Mouse (Mus musculus): ENCODE data around the gene Myl6b.

The Myl6b gene

GRCm38 (mm10) chr10:128524111-128524731, 25.7 kb upstream of the Myl6b start:
- Histone ChIP-seq H3K4me3 (replicated peaks; ENCODE audit: low read length) (peak overlapping the region; percentile 98), H3K9me3 (ENCODE audit: low read length) (no peaks in the 10 kb centered on the region), H3K27me3 (ENCODE audit: insufficient read depth, low read length) (peaks cover 10% of the 10 kb centered on the region; the same call in 1 of the 2 replicates), H3K4me1 (replicated peaks; ENCODE audit: low read depth, low read length) (peaks cover 34% of the 10 kb centered on the region), H3K36me3 (ENCODE audit: insufficient read depth, low read length) (peaks cover 41% of the 10 kb centered on the region)
- TF ChIP-seq CTCF (conservative IDR thresholded peaks at IDR 0.05; ENCODE audit: low read length) (no peak), NANOG (IDR thresholded peaks at IDR 0.05; ENCODE audit: borderline replicate concordance, low read length) (no peak), POU5F1 (IDR thresholded peaks at IDR 0.05; ENCODE audit: borderline replicate concordance, low read length) (no peak)

- TF ChIP-seq POU5F1 (IDR thresholded peaks at IDR 0.05; ENCODE audit: borderline replicate concordance, low read length) = no peak
- H3K4me1 ChIP-seq (replicated peaks; ENCODE audit: low read depth, low read length) = peaks cover 47% of the 10 kb centered on the region
- no peaks in the 10 kb centered on the region for H3K9me3 ChIP-seq (ENCODE audit: low read length)
- H3K4me3 ChIP-seq (replicated peaks; ENCODE audit: low read length) = no peak overlapping the region
- peaks cover 7% of the 10 kb centered on the region; the same call in 1 of the 2 replicates for H3K27me3 ChIP-seq (ENCODE audit: insufficient read depth, low read length)
- peaks cover 59% of the 10 kb centered on the region for H3K36me3 ChIP-seq (ENCODE audit: insufficient read depth, low read length)
Measured at GRCm38 (mm10) chr10:128522351-128522750, 23.9 kb upstream of the Myl6b start.

GRCm38 (mm10) chr10:128520591-128520990, 22.1 kb upstream of the Myl6b start:
- H3K9me3 ChIP-seq (ENCODE audit: low read length) = no peaks in the 10 kb centered on the region
- TF ChIP-seq POU5F1 (IDR thresholded peaks at IDR 0.05; ENCODE audit: borderline replicate concordance, low read length) = no peak
- no peak for TF ChIP-seq NANOG (IDR thresholded peaks at IDR 0.05; ENCODE audit: borderline replicate concordance, low read length)
- TF ChIP-seq CTCF (conservative IDR thresholded peaks at IDR 0.05; ENCODE audit: low read length) = no peak
- peaks cover 4% of the 10 kb centered on the region; the same call in 1 of the 2 replicates for H3K27me3 ChIP-seq (ENCODE audit: insufficient read depth, low read length)
- H3K4me3 ChIP-seq (replicated peaks; ENCODE audit: low read length) = no peak overlapping the region
- H3K4me1 ChIP-seq (replicated peaks; ENCODE audit: low read depth, low read length) = peaks cover 59% of the 10 kb centered on the region
- H3K36me3 ChIP-seq (ENCODE audit: insufficient read depth, low read length) = peaks cover 76% of the 10 kb centered on the region

GRCm38 (mm10) chr10:128518833-128519232, 20.3 kb upstream of the Myl6b start:
- Histone ChIP-seq H3K4me1 (replicated peaks; ENCODE audit: low read depth, low read length) (peaks cover 52% of the 10 kb centered on the region), H3K4me3 (replicated peaks; ENCODE audit: low read length) (no peak overlapping the region), H3K27me3 (ENCODE audit: insufficient read depth, low read length) (peaks cover 4% of the 10 kb centered on the region; the same call in 1 of the 2 replicates), H3K9me3 (ENCODE audit: low read length) (no peaks in the 10 kb centered on the region), H3K36me3 (ENCODE audit: insufficient read depth, low read length) (peaks cover 93% of the 10 kb centered on the region)
- TF ChIP-seq CTCF (conservative IDR thresholded peaks at IDR 0.05; ENCODE audit: low read length) = peak; percentile 51
- TF ChIP-seq NANOG (IDR thresholded peaks at IDR 0.05; ENCODE audit: borderline replicate concordance, low read length) = no peak

GRCm38 (mm10) chr10:128516677-128517076, 18.2 kb upstream of the Myl6b start:
- TF ChIP-seq CTCF (conservative IDR thresholded peaks at IDR 0.05; ENCODE audit: low read length) = no peak
- no peak for TF ChIP-seq NANOG (IDR thresholded peaks at IDR 0.05; ENCODE audit: borderline replicate concordance, low read length)
- TF ChIP-seq POU5F1 (IDR thresholded peaks at IDR 0.05; ENCODE audit: borderline replicate concordance, low read length) = no peak
- no peaks in the 10 kb centered on the region for H3K27me3 ChIP-seq (ENCODE audit: insufficient read depth, low read length)

GRCm38 (mm10) chr10:128516029-128516428, 17.5 kb upstream of the Myl6b start:
- Histone ChIP-seq H3K9me3 (ENCODE audit: low read length) (no peaks in the 10 kb centered on the region), H3K27me3 (ENCODE audit: insufficient read depth, low read length) (no peaks in the 10 kb centered on the region), H3K4me1 (replicated peaks; ENCODE audit: low read depth, low read length) (peaks cover 44% of the 10 kb centered on the region), H3K36me3 (ENCODE audit: insufficient read depth, low read length) (peaks cover 98% of the 10 kb centered on the region), H3K4me3 (replicated peaks; ENCODE audit: low read length) (peak overlapping the region; percentile 65)
- TF ChIP-seq NANOG (IDR thresholded peaks at IDR 0.05; ENCODE audit: borderline replicate concordance, low read length) = no peak
- TF ChIP-seq POU5F1 (IDR thresholded peaks at IDR 0.05; ENCODE audit: borderline replicate concordance, low read length) = no peak
- no peak for TF ChIP-seq CTCF (conservative IDR thresholded peaks at IDR 0.05; ENCODE audit: low read length)

More at GRCm38 (mm10) chr10:128516677-128517076, 18.2 kb upstream of the Myl6b start:
- Histone ChIP-seq H3K36me3 (ENCODE audit: insufficient read depth, low read length) (peaks cover 98% of the 10 kb centered on the region), H3K4me3 (replicated peaks; ENCODE audit: low read length) (peak overlapping the region; percentile 32; the same call in 1 of the 2 replicates), H3K9me3 (ENCODE audit: low read length) (no peaks in the 10 kb centered on the region), H3K4me1 (replicated peaks; ENCODE audit: low read depth, low read length) (peaks cover 44% of the 10 kb centered on the region)

- Histone ChIP-seq H3K4me3 (replicated peaks; ENCODE audit: low read length) (no peak overlapping the region), H3K9me3 (ENCODE audit: low read length) (no peaks in the 10 kb centered on the region), H3K4me1 (replicated peaks; ENCODE audit: low read depth, low read length) (peaks cover 52% of the 10 kb centered on the region), H3K27me3 (ENCODE audit: insufficient read depth, low read length) (no peaks in the 10 kb centered on the region), H3K36me3 (ENCODE audit: insufficient read depth, low read length) (peaks cover 97% of the 10 kb centered on the region)
- TF ChIP-seq CTCF (conservative IDR thresholded peaks at IDR 0.05; ENCODE audit: low read length) = no peak
Measured at GRCm38 (mm10) chr10:128515044-128515443, 16.6 kb upstream of the Myl6b start.

- peaks cover 41% of the 10 kb centered on the region for H3K4me1 ChIP-seq (replicated peaks; ENCODE audit: low read depth, low read length)
- H3K9me3 ChIP-seq (ENCODE audit: low read length) = no peaks in the 10 kb centered on the region
- no peak overlapping the region for H3K4me3 ChIP-seq (replicated peaks; ENCODE audit: low read length)
- peaks cover 69% of the 10 kb centered on the region for H3K36me3 ChIP-seq (ENCODE audit: insufficient read depth, low read length)
- TF ChIP-seq NANOG (IDR thresholded peaks at IDR 0.05; ENCODE audit: borderline replicate concordance, low read length) = no peak
- no peaks in the 10 kb centered on the region for H3K27me3 ChIP-seq (ENCODE audit: insufficient read depth, low read length)
Measured at GRCm38 (mm10) chr10:128511761-128512160, 13.3 kb upstream of the Myl6b start.

GRCm38 (mm10) chr10:128511189-128511588, 12.7 kb upstream of the Myl6b start:
- Histone ChIP-seq H3K27me3 (ENCODE audit: insufficient read depth, low read length) (no peaks in the 10 kb centered on the region), H3K4me3 (replicated peaks; ENCODE audit: low read length) (no peak overlapping the region), H3K36me3 (ENCODE audit: insufficient read depth, low read length) (peaks cover 64% of the 10 kb centered on the region), H3K4me1 (replicated peaks; ENCODE audit: low read depth, low read length) (peaks cover 41% of the 10 kb centered on the region), H3K9me3 (ENCODE audit: low read length) (no peaks in the 10 kb centered on the region)
- no peak for TF ChIP-seq POU5F1 (IDR thresholded peaks at IDR 0.05; ENCODE audit: borderline replicate concordance, low read length)
- no peak for TF ChIP-seq CTCF (conservative IDR thresholded peaks at IDR 0.05; ENCODE audit: low read length)
- no peak for TF ChIP-seq NANOG (IDR thresholded peaks at IDR 0.05; ENCODE audit: borderline replicate concordance, low read length)
